Mouse (Mus musculus) ES-E14 (cell line): ENCODE data around the gene Nkain2.

ENCODE experiments used
- HCFC1 ChIP-seq: IDR thresholded peaks from 2 replicates; pipeline ENCODE4 v1.6.1; 2012; ENCODE audit warnings: low read length, inconsistent platforms, borderline replicate concordance; ENCODE audit not compliant: insufficient read depth
- MAFK ChIP-seq: IDR thresholded peaks from 2 replicates; pipeline ENCODE4 v1.6.1; 2014; ENCODE audit warnings: mild to moderate bottlenecking, low read depth, low read length, inconsistent platforms; ENCODE audit not compliant: insufficient read depth
- ZNF384 ChIP-seq: IDR thresholded peaks from 2 replicates; pipeline ENCODE4 v1.6.1; 2012; ENCODE audit warnings: low read depth, low read length, inconsistent platforms

- TF ChIP-seq ZNF384: no peak
- no peak for TF ChIP-seq MAFK
- no peak for TF ChIP-seq HCFC1
Measured at GRCm38 (mm10) chr10:32400961-32401360, 489.3 kb downstream of the Nkain2 start.
